Mouse (Mus musculus) neural tube, embryonic 12.5 days (tissue): ENCODE measurements at regions not wholly inside any gene's neighbourhood (a gene's known extent, or its start where the extent isn't known, plus 50 kb on each side); places are given as distances from the start of the nearest gene placed in this dataset.

Source experiments
- ATAC-seq: fragments of 200-750 bp; cut with Nextera tagmentation; 2 replicates; pipeline ENCODE4 v1.8.0; 2017; ENCODE audit warnings: low read depth, mild to moderate bottlenecking, moderate TSS enrichment, moderate library complexity; ENCODE audit not compliant: low FRiP score
- H3K27ac ChIP-seq: fragments of 300-500 bp; sonication (generic); 2 replicates; pipeline ENCODE4 v1.5.1; 2016
- H3K27me3 ChIP-seq: fragments of 300-500 bp; sonication (generic); replicated peaks from 2 replicates; pipeline ENCODE4 v1.6.1; 2016; ENCODE audit warnings: mild to moderate bottlenecking
- H3K36me3 ChIP-seq: fragments of 300-500 bp; sonication (generic); 2 replicates; pipeline ENCODE4 v1.6.1; 2016; ENCODE audit warnings: mild to moderate bottlenecking
- H3K4me1 ChIP-seq: fragments of 300-500 bp; sonication (generic); 2 replicates; pipeline ENCODE4 v1.6.1; 2016
- H3K4me2 ChIP-seq: fragments of 300-500 bp; sonication (generic); replicated peaks from 2 replicates; pipeline ENCODE4 v1.6.1; 2016; ENCODE audit warnings: mild to moderate bottlenecking
- H3K4me3 ChIP-seq: fragments of 300-500 bp; sonication (generic); 2 replicates; pipeline ENCODE4 v1.5.1; 2016
- H3K9ac ChIP-seq: fragments of 300-500 bp; sonication (generic); 2 replicates; pipeline ENCODE4 v1.6.1; 2016; ENCODE audit warnings: mild to moderate bottlenecking
- H3K9me3 ChIP-seq: fragments of 300-500 bp; sonication (generic); 2 replicates; pipeline ENCODE4 v1.6.1; 2016; ENCODE audit warnings: mild to moderate bottlenecking
- WGBS: fragments of 180-500 bp; shearing (Covaris S2); methylation state at CpG from one replicate; pipeline ENCODE4 v1.1.7; 2016; 5-methylcytosine and 5-hydroxymethylcytosine counted together

- H3K27ac ChIP-seq: no peak overlapping the region
- 86% methylated on average over 10 of the region's 10 CpGs for WGBS
Observed at GRCm38 (mm10) chr11:114482070-114482469, 186.3 kb upstream of the Rpl38 start.

GRCm38 (mm10) chr11:114481037-114481436, 187.3 kb upstream of the Rpl38 start:
- no peak overlapping the region for H3K27ac ChIP-seq
- H3K4me2 ChIP-seq: no peak overlapping the region
- H3K36me3 ChIP-seq: no peaks in the 10 kb centered on the region
- 0 out of 2 replicates have a peak, but pooled peaks cover 5% of the 10 kb centered on the region for H3K4me1 ChIP-seq
- no peak overlapping the region for H3K9ac ChIP-seq
- WGBS: 67% methylated on average over 7 of the region's 7 CpGs
- H3K9me3 ChIP-seq: no peaks in the 10 kb centered on the region
- ATAC-seq: no peak
- no peak overlapping the region for H3K4me3 ChIP-seq
- H3K27me3 ChIP-seq: no peaks in the 10 kb centered on the region

More at GRCm38 (mm10) chr11:114482070-114482469, 186.3 kb upstream of the Rpl38 start:
- Histone ChIP-seq H3K4me1 (peaks cover 11% of the 10 kb centered on the region; the same call in 1 of the 2 replicates), H3K4me2 (no peak overlapping the region), H3K4me3 (no peak overlapping the region), H3K9me3 (no peaks in the 10 kb centered on the region), H3K9ac (no peak overlapping the region), H3K27me3 (no peaks in the 10 kb centered on the region), H3K36me3 (no peaks in the 10 kb centered on the region)
- ATAC-seq: no peak

GRCm38 (mm10) chr11:114480119-114480540, 188.2 kb upstream of the Rpl38 start:
- WGBS: 79% methylated on average over 8 of the region's 8 CpGs

GRCm38 (mm10) chr11:114478736-114479135, 189.6 kb upstream of the Rpl38 start:
- no peak for ATAC-seq
- H3K9ac ChIP-seq: no peak overlapping the region
- no peaks in the 10 kb centered on the region for H3K9me3 ChIP-seq
- 0 out of 2 replicates have a peak, but pooled peaks cover 5% of the 10 kb centered on the region for H3K4me1 ChIP-seq
- peak overlapping the region; percentile 35 for H3K4me2 ChIP-seq
- no peaks in the 10 kb centered on the region for H3K36me3 ChIP-seq
- H3K4me3 ChIP-seq: no peak overlapping the region
- no peaks in the 10 kb centered on the region for H3K27me3 ChIP-seq
- 2% methylated on average over 7 of the region's 7 CpGs for WGBS
- no peak overlapping the region for H3K27ac ChIP-seq

More at GRCm38 (mm10) chr11:114480119-114480540, 188.2 kb upstream of the Rpl38 start:
- no peaks in the 10 kb centered on the region for H3K27me3 ChIP-seq
- H3K4me3 ChIP-seq: no peak overlapping the region
- ATAC-seq: no peak
- no peak overlapping the region for H3K27ac ChIP-seq
- no peaks in the 10 kb centered on the region for H3K36me3 ChIP-seq
- H3K9me3 ChIP-seq: no peaks in the 10 kb centered on the region
- no peak overlapping the region for H3K9ac ChIP-seq
- H3K4me1 ChIP-seq: 0 out of 2 replicates have a peak, but pooled peaks cover 9% of the 10 kb centered on the region
- H3K4me2 ChIP-seq: no peak overlapping the region

- H3K4me1 ChIP-seq: peaks cover 15% of the 10 kb centered on the region; the same call in 1 of the 2 replicates
- H3K4me3 ChIP-seq: no peak overlapping the region
- 66% methylated on average over 3 of the region's 3 CpGs for WGBS
- no peak overlapping the region for H3K9ac ChIP-seq
- H3K27me3 ChIP-seq: no peaks in the 10 kb centered on the region
- no peak for ATAC-seq
- H3K36me3 ChIP-seq: no peaks in the 10 kb centered on the region
- H3K27ac ChIP-seq: no peak overlapping the region
- no peaks in the 10 kb centered on the region for H3K9me3 ChIP-seq
- H3K4me2 ChIP-seq: no peak overlapping the region
Observed at GRCm38 (mm10) chr11:114477365-114477764, 191.0 kb upstream of the Rpl38 start.

- H3K4me2 ChIP-seq: peak overlapping the region; percentile 32
- H3K9me3 ChIP-seq: no peaks in the 10 kb centered on the region
- H3K36me3 ChIP-seq: no peaks in the 10 kb centered on the region
- 0 out of 2 replicates have a peak, but pooled peaks cover 5% of the 10 kb centered on the region for H3K27me3 ChIP-seq
- H3K4me1 ChIP-seq: peaks cover 28% of the 10 kb centered on the region
- no peak overlapping the region for H3K9ac ChIP-seq
- WGBS: 9% methylated on average over 22 of the region's 22 CpGs
- ATAC-seq: peak; percentile 53
- peak overlapping the region; percentile 12; the same call in 1 of the 2 replicates for H3K27ac ChIP-seq
- no peak overlapping the region for H3K4me3 ChIP-seq
Observed at GRCm38 (mm10) chr11:114472501-114473260, 195.6 kb upstream of the Rpl38 start.

GRCm38 (mm10) chr11:114468394-114468793, 199.9 kb upstream of the Rpl38 start:
- WGBS: 2% methylated on average over 8 of the region's 8 CpGs
- ATAC-seq: peak; percentile 64; the same call in 1 of the 2 replicates
- H3K27ac ChIP-seq: no peak overlapping the region; the same call in 1 of the 2 replicates
- H3K36me3 ChIP-seq: no peaks in the 10 kb centered on the region
- H3K4me2 ChIP-seq: peak overlapping the region; percentile 46
- H3K4me1 ChIP-seq: peaks cover 46% of the 10 kb centered on the region
- H3K4me3 ChIP-seq: no peak overlapping the region
- peaks cover 5% of the 10 kb centered on the region; the same call in 1 of the 2 replicates for H3K27me3 ChIP-seq
- H3K9ac ChIP-seq: no peak overlapping the region
- no peaks in the 10 kb centered on the region for H3K9me3 ChIP-seq

- peak overlapping the region; percentile 46 for H3K4me2 ChIP-seq
- no peak overlapping the region; the same call in 1 of the 2 replicates for H3K27ac ChIP-seq
- 5% methylated on average over 8 of the region's 8 CpGs for WGBS
- peak; percentile 72 for ATAC-seq
- no peak overlapping the region for H3K4me3 ChIP-seq
- no peaks in the 10 kb centered on the region for H3K36me3 ChIP-seq
- peaks cover 40% of the 10 kb centered on the region for H3K4me1 ChIP-seq
- H3K27me3 ChIP-seq: peaks cover 5% of the 10 kb centered on the region; the same call in 1 of the 2 replicates
- H3K9me3 ChIP-seq: no peaks in the 10 kb centered on the region
- no peak overlapping the region for H3K9ac ChIP-seq
Observed at GRCm38 (mm10) chr11:114467803-114468202, 200.5 kb upstream of the Rpl38 start.

GRCm38 (mm10) chr11:114465486-114465885, 202.8 kb upstream of the Rpl38 start:
- ATAC-seq: no peak
- no peaks in the 10 kb centered on the region for H3K36me3 ChIP-seq
- H3K27me3 ChIP-seq: peaks cover 5% of the 10 kb centered on the region; the same call in 1 of the 2 replicates
- H3K4me2 ChIP-seq: no peak overlapping the region
- no peak overlapping the region for H3K4me3 ChIP-seq
- H3K4me1 ChIP-seq: peaks cover 33% of the 10 kb centered on the region
- no peaks in the 10 kb centered on the region for H3K9me3 ChIP-seq
- WGBS: 55% methylated on average over 5 of the region's 5 CpGs
- no peak overlapping the region for H3K9ac ChIP-seq
- H3K27ac ChIP-seq: no peak overlapping the region

GRCm38 (mm10) chr11:114462755-114463374, 205.5 kb upstream of the Rpl38 start:
- WGBS: 32% methylated on average over 6 of the region's 6 CpGs
- H3K27ac ChIP-seq: no peak overlapping the region

GRCm38 (mm10) chr11:114454876-114455330, 213.4 kb upstream of the Rpl38 start:
- Histone ChIP-seq H3K4me1 (no peaks in the 10 kb centered on the region), H3K4me2 (no peak overlapping the region), H3K4me3 (no peak overlapping the region), H3K9ac (no peak overlapping the region), H3K27ac (no peak overlapping the region), H3K36me3 (no peaks in the 10 kb centered on the region), H3K27me3 (no peaks in the 10 kb centered on the region), H3K9me3 (no peaks in the 10 kb centered on the region)
- no peak for ATAC-seq
- WGBS: 63% methylated on average over 12 of the region's 12 CpGs

More at GRCm38 (mm10) chr11:114462755-114463374, 205.5 kb upstream of the Rpl38 start:
- ATAC-seq: no peak
- Histone ChIP-seq H3K36me3 (no peaks in the 10 kb centered on the region), H3K9ac (no peak overlapping the region), H3K4me3 (no peak overlapping the region), H3K27me3 (no peaks in the 10 kb centered on the region; the same call in 1 of the 2 replicates), H3K4me1 (peaks cover 25% of the 10 kb centered on the region), H3K9me3 (no peaks in the 10 kb centered on the region), H3K4me2 (no peak overlapping the region)

GRCm38 (mm10) chr11:114448776-114449401, 219.4 kb upstream of the Rpl38 start:
- peaks cover 36% of the 10 kb centered on the region for H3K4me1 ChIP-seq

More at GRCm38 (mm10) chr11:114448776-114449401, 219.4 kb upstream of the Rpl38 start:
- no peak overlapping the region for H3K4me2 ChIP-seq
- H3K27ac ChIP-seq: no peak overlapping the region
- H3K9ac ChIP-seq: no peak overlapping the region
- WGBS: 47% methylated on average over 13 of the region's 13 CpGs
- H3K27me3 ChIP-seq: no peaks in the 10 kb centered on the region; the same call in 1 of the 2 replicates
- H3K36me3 ChIP-seq: no peaks in the 10 kb centered on the region
- no peaks in the 10 kb centered on the region for H3K9me3 ChIP-seq
- ATAC-seq: no peak
- H3K4me3 ChIP-seq: no peak overlapping the region
